Mouse (Mus musculus) brown adipose tissue, adult 24 weeks (tissue): ENCODE measurements around the gene Nup93. TPM values are rescaled to one million over a fixed set of nuclear protein-coding genes. Genes with fewer than 3 reads are reported as not detected.

Experiments
- H3K27ac ChIP-seq: fragments of 200-500 bp; replicated peaks from 2 replicates; pipeline ENCODE4 v1.5.1; 2012; ENCODE audit warnings: low read depth, mild to moderate bottlenecking, low read length
- H3K4me1 ChIP-seq: fragments of 200-500 bp; 2 replicates; pipeline ENCODE4 v1.6.1; 2012; ENCODE audit warnings: low read length, mixed read lengths; ENCODE audit not compliant: control insufficient read depth, insufficient read depth, insufficient read length
- H3K4me3 ChIP-seq: fragments of 200-500 bp; 2 replicates; pipeline ENCODE4 v1.5.1; 2012; ENCODE audit warnings: low read depth, mild to moderate bottlenecking, low read length, moderate library complexity; ENCODE audit not compliant: insufficient read depth
- polyA plus RNA-seq: library from polyadenylated mRNA; stranded (reverse); fragments of >200 nt; gene quantifications from 2 replicates; pipeline ENCODE4 v1.2.4, GENCODE M21; 2012; ENCODE audit not compliant: missing spikeins, insufficient read depth, insufficient read length

The Nup93 gene
- polyA plus RNA-seq, 1 experiment: 6.4 TPM

GRCm38 (mm10) chr8:94206256-94206655, 8.1 kb upstream of the Nup93 start:
- H3K4me1 ChIP-seq: no peaks in the 10 kb centered on the region
- H3K27ac ChIP-seq: no peak overlapping the region
- no peak overlapping the region for H3K4me3 ChIP-seq

GRCm38 (mm10) chr8:94207491-94207890, 6.9 kb upstream of the Nup93 start:
- Histone ChIP-seq H3K27ac (no peak overlapping the region), H3K4me3 (no peak overlapping the region), H3K4me1 (no peaks in the 10 kb centered on the region)

- Histone ChIP-seq H3K4me1 (no peaks in the 10 kb centered on the region), H3K27ac (no peak overlapping the region), H3K4me3 (no peak overlapping the region)
Observed at GRCm38 (mm10) chr8:94209639-94210038, 4.7 kb upstream of the Nup93 start.

DNA sequence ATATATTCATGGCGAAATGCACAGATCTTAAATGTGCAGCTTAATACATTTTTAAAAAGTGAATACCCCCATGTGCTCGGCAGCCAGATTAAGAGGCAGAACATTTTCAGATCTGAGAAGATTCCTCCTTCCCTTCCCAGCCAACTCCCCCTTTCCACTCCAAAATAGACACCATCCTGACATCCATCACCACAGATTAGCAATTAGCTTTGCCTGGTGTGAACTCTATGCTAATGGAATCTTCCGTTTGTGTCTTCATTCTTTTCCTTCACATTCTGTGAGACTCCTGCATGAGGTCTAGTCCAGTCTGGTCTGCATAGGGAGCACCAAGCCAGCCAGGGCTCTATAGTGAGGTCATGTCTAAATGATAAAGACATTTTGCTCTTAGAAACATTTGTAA, 4.1 kb upstream of the Nup93 start:
- H3K4me1 ChIP-seq: no peaks in the 10 kb centered on the region
- H3K27ac ChIP-seq: no peak overlapping the region
- no peak overlapping the region for H3K4me3 ChIP-seq

- Histone ChIP-seq H3K4me3 (peak overlapping the region; percentile 51), H3K27ac (peak overlapping the region; percentile 82), H3K4me1 (no peaks in the 10 kb centered on the region)
Observed at GRCm38 (mm10) chr8:94213819-94214218, 545 bp upstream of the Nup93 start.

GRCm38 (mm10) chr8:94227381-94227939, 13.1 kb downstream of the Nup93 start:
- Histone ChIP-seq H3K27ac (no peak overlapping the region; the same call in 1 of the 2 replicates), H3K4me3 (no peak overlapping the region), H3K4me1 (no peaks in the 10 kb centered on the region)

DNA sequence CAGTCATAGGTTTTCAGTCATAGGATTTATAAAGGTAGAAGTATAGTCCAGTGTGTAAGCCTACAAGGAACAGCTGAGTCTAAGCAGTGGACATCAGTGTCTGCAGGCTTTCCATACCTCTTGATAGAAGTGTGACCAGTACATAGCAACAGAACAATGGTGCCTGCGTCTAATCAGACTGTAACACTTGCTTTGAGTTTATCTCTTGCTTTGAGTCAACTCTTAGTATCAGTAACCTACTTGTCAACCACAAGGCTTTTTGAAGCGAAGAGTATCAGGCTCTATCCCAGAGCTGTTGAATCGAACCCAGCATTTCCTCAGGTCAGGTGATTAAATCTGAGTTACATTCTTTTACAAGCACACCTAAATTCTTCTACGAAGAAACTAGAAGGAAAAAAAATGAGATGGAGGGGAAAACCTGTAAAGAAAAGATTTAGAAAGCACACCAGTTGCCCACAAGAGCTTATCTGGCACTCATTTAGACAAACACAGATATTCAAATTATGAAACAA, 25.9 kb downstream of the Nup93 start:
- H3K4me1 ChIP-seq: no peaks in the 10 kb centered on the region
- H3K27ac ChIP-seq: no peak overlapping the region
- no peak overlapping the region for H3K4me3 ChIP-seq

GRCm38 (mm10) chr8:94249836-94250435, 35.6 kb downstream of the Nup93 start:
- Histone ChIP-seq H3K27ac (no peak overlapping the region), H3K4me1 (no peaks in the 10 kb centered on the region), H3K4me3 (no peak overlapping the region)

GRCm38 (mm10) chr8:94258881-94259280, 44.5 kb downstream of the Nup93 start:
- H3K4me1 ChIP-seq: 0 out of 2 replicates have a peak, but pooled peaks cover 3% of the 10 kb centered on the region
- no peak overlapping the region for H3K27ac ChIP-seq
- no peak overlapping the region for H3K4me3 ChIP-seq

DNA sequence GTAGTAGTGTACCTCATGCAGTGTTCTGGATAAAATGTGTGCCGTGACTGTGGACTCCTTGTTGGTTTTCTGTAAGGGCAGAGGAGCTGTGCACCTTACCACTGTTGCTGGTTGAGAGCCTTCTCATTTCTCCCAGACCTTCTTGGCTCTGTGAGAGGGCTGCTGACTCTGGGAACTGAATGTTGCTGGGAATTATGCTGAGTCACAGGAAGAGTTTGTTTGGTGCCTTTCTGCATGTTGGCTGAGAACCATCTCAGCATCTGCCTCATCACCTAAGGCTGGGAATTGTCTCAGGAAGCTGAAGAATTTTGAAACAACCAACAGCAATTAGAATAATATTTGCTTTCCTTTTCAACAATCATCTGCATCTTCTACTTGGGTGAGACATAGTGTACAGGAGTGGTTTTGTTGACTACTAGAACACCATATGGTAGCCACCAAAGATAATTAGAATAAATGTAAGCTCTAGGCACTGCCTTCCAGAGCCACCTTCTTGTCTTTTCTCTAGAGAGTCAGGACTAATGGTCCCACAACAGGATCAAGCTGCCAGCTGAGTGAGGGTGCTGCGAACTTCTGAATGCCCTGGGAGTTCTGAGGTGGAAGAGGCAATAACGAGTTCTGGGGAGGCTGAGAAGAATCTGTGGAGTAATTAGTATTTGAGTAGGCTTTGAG, 48.4 kb downstream of the Nup93 start:
- Histone ChIP-seq H3K27ac (no peak overlapping the region), H3K4me1 (0 out of 2 replicates have a peak, but pooled peaks cover 3% of the 10 kb centered on the region), H3K4me3 (no peak overlapping the region)

GRCm38 (mm10) chr8:94266344-94267191, 52.2 kb downstream of the Nup93 start:
- H3K4me3 ChIP-seq: no peak overlapping the region
- H3K27ac ChIP-seq: no peak overlapping the region

DNA sequence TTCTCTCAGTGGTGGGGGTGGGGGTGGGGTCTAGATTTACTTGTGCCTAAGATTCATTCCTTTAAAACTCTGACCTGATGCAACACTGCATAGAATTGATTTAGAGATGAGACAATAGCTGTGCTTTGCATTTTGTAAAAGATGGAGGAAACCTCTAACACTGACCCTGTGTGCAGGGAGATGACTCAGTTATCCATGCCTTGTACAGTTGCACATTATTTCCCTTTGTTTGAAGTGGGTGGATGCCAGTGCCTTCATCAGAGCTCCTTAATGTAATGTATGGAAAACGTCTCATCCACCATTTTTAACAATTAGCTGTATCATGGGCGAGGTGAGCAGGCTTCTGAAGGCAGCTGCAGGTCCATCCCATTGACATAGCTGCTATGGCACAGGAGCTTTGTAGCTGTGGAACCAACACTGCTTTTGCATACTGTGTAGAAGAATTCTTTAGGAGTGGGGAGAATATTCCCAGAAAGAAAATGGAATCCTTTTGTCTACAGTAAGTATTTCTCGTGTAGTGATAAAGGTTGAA, 54.1 kb downstream of the Nup93 start:
- no peak overlapping the region for H3K4me3 ChIP-seq
- no peak overlapping the region for H3K27ac ChIP-seq
- H3K4me1 ChIP-seq: no peaks in the 10 kb centered on the region

More at GRCm38 (mm10) chr8:94266344-94267191, 52.2 kb downstream of the Nup93 start:
- 0 out of 2 replicates have a peak, but pooled peaks cover 3% of the 10 kb centered on the region for H3K4me1 ChIP-seq

GRCm38 (mm10) chr8:94270309-94270708, 55.9 kb downstream of the Nup93 start:
- Histone ChIP-seq H3K4me3 (no peak overlapping the region), H3K27ac (no peak overlapping the region), H3K4me1 (no peaks in the 10 kb centered on the region)

- Histone ChIP-seq H3K4me1 (no peaks in the 10 kb centered on the region), H3K4me3 (no peak overlapping the region), H3K27ac (no peak overlapping the region)
Observed at GRCm38 (mm10) chr8:94271102-94271501, 56.7 kb downstream of the Nup93 start.

DNA sequence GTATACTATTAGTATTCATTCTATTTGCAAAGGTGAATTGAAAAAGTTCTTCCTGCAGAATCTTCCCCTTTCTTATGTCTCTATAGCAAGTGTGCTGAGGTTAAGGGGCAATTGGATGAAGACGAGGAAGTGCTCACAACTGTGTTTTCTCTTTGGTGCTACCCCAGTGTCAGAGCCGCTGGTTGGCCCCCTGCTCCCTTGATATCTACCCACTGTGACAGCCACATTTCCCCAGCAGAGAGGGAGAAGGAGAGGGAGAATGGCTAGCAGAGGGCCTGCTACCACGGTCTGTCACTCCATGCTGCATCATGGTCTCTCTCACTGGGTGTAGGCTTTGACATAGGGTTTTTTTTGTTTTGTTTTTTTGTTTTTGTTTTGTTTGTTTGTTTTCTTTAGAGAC, 58.2 kb downstream of the Nup93 start:
- Histone ChIP-seq H3K27ac (no peak overlapping the region), H3K4me3 (no peak overlapping the region), H3K4me1 (no peaks in the 10 kb centered on the region)
